Mouse (Mus musculus) kidney, postnatal 4 days (tissue): ENCODE measurements at regions not wholly inside any gene's neighbourhood (a gene's known extent, or its start where the extent isn't known, plus 50 kb on each side); places are given as distances from the start of the nearest gene placed in this dataset.

Experiments used
- DNase-seq, 2 experiments: peaks; one replicate each; pipeline ENCODE4 v3.0.0; 2021; ENCODE audit warnings: mixed read lengths in 2 of 2

- DNase-seq: no peak
Measured at GRCm38 (mm10) chr14:15273107-15273506, 165.7 kb downstream of the Lrrc3b start.

- no peak for DNase-seq
Measured at GRCm38 (mm10) chr14:15272364-15272763, 166.4 kb downstream of the Lrrc3b start.

- peak; percentile 7 to 11 for DNase-seq
Measured at GRCm38 (mm10) chr14:15266287-15266686, 172.5 kb downstream of the Lrrc3b start.

GRCm38 (mm10) chr14:15262996-15263395 lies 175.8 kb downstream of the Lrrc3b start:
- DNase-seq: no peak

- DNase-seq: no peak
Measured at GRCm38 (mm10) chr14:15255729-15256128, 183.1 kb downstream of the Lrrc3b start.

- DNase-seq: no peak
Measured at GRCm38 (mm10) chr14:15205626-15206025, 233.2 kb downstream of the Lrrc3b start.

GRCm38 (mm10) chr14:15204284-15204683 lies 234.5 kb downstream of the Lrrc3b start:
- no peak for DNase-seq
